Mouse (Mus musculus): ENCODE measurements around the gene Unc119.

GRCm38 (mm10) chr11:78345801-78346200 lies 2.5 kb downstream of the Unc119 start:
- TF ChIP-seq CTCF (IDR thresholded peaks at IDR 0.05; ENCODE audit: insufficient read depth, low read length) (no peak), POLR2A (IDR thresholded peaks at IDR 0.05; ENCODE audit: borderline replicate concordance, extremely low read depth, low read depth, low read length) (no peak)

Measured in lung, adult 2 months (tissue).